10 mouse cellular contexts compared by ENCODE assay signal in the genomic region with DNA sequence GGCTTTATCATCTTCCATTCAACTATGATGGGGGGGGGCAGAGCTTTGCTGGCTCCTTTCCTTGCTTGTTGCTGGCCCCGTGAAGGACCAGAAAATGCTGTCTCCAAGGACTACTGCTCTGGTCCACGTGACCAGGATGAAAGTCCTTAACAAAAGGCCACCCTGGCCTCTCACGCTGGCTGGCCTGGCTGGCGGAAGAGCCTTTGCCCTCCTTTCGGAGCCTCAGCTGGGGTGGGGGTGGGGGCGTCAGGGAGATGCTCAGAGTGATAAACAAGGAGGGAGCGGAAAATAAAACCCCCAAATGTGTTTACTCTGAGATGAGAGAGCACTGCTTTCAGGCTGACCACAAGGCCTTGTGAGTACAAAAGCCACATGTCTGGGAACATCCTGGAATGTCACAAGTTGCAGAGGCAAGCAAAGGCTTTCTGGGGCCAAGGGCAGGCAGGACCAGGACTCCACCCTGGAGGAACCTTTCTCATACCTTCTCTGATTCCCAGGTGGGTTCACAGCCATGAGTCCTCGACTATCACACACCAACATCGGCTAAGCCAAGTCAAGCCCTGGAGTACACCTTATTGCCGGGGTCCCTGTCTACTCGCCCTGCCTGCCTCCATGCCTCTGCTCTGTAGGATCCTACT. TPM values are rescaled to one million over a fixed set of nuclear protein-coding genes. Genes with fewer than 3 reads are reported as not detected.
DNase-seq lines count a peak whose midpoint lies in the region; ATAC-seq and TF ChIP-seq lines count a peak whose summit lies in the region.
"Had no signal": no experiment of that assay in that cellular context is flagged by ENCODE, and none has a peak within 500 bp of the region (broad histone marks: within the 10 kb centered on the region; RNA-seq: fewer than 3 reads in every experiment).

No protein-coding gene starts in this region.

- intact Hi-C loops in left cerebral cortex, postnatal 36 days (cut with DNase I), result no loop called here

- no peaks in the 10 kb centered on the region for H3K27me3 ChIP-seq in lung, embryonic 15.5 days
- no peaks in the 10 kb centered on the region for H3K27me3 ChIP-seq in intestine, embryonic 15.5 days (replicated peaks)
- H3K27me3 ChIP-seq: hindbrain, embryonic 15.5 days had no signal

- no peaks in the 10 kb centered on the region for H3K36me3 ChIP-seq in lung, embryonic 15.5 days
- no peaks in the 10 kb centered on the region for H3K36me3 ChIP-seq in intestine, embryonic 15.5 days
- H3K36me3 ChIP-seq: hindbrain, embryonic 15.5 days had no signal

- H3K9me3 ChIP-seq in lung, embryonic 15.5 days, result no peaks in the 10 kb centered on the region
- H3K9me3 ChIP-seq in intestine, embryonic 15.5 days, result no peaks in the 10 kb centered on the region
- H3K9me3 ChIP-seq: hindbrain, embryonic 15.5 days had no signal

- no peak overlapping the region for H3K4me2 ChIP-seq in lung, embryonic 15.5 days
- no peak overlapping the region for H3K4me2 ChIP-seq in intestine, embryonic 15.5 days (replicated peaks)
- H3K4me2 ChIP-seq: hindbrain, embryonic 15.5 days had no signal

- no peak for TF ChIP-seq CTCF in lung, adult 2 months (IDR thresholded peaks at IDR 0.05; ENCODE audit: insufficient read depth, low read length)

- DNase-seq in lung, adult 2 months, result no peak
- peak; percentile 52 for DNase-seq in Muller cell, postnatal 12 days (ENCODE audit: inconsistent ontology term)
- peak; percentile 61 for DNase-seq in retina, postnatal 1 day
- no peak for DNase-seq in cerebellum, adult 9-10 months
- DNase-seq in left cerebral cortex, postnatal 36 days (ENCODE audit: low spot score in 2 of 2), result no peak
- DNase-seq: gastrocnemius, postnatal 25 days; left cerebral cortex, postnatal 4 days had no signal

- ATAC-seq in lung, embryonic 15.5 days (ENCODE audit: borderline replicate concordance, extremely low read depth, low FRiP score, low TSS enrichment), result no peak
- ATAC-seq in intestine, embryonic 15.5 days, result peak; percentile 68

- H3K4me3 ChIP-seq in lung, embryonic 15.5 days, result no peak overlapping the region
- no peak overlapping the region for H3K4me3 ChIP-seq in lung, adult 2 months (replicated peaks; ENCODE audit: extremely low read depth, low read depth, low read length)
- H3K4me3 ChIP-seq in intestine, embryonic 15.5 days (replicated peaks), result no peak overlapping the region
- H3K4me3 ChIP-seq: hindbrain, embryonic 15.5 days had no signal

- peaks cover 6% of the 10 kb centered on the region for H3K4me1 ChIP-seq in lung, embryonic 15.5 days
- H3K4me1 ChIP-seq in lung, adult 2 months (ENCODE audit: control insufficient read depth, insufficient read depth, low read length), result peaks cover 5% of the 10 kb centered on the region
- H3K4me1 ChIP-seq in intestine, embryonic 15.5 days (replicated peaks), result peaks cover 6% of the 10 kb centered on the region; the same call in 1 of the 2 replicates
- H3K4me1 ChIP-seq: hindbrain, embryonic 15.5 days had no signal

- TF ChIP-seq POLR2A in lung, adult 2 months (IDR thresholded peaks at IDR 0.05; ENCODE audit: borderline replicate concordance, extremely low read depth, low read depth, low read length), result no peak

- no peak overlapping the region for H3K9ac ChIP-seq in lung, embryonic 15.5 days
- H3K9ac ChIP-seq in intestine, embryonic 15.5 days, result no peak overlapping the region; the same call in 1 of the 2 replicates
- H3K9ac ChIP-seq: hindbrain, embryonic 15.5 days had no signal

- 45% methylated on average over 11 of the region's 11 CpGs for WGBS in lung, embryonic 15.5 days
- WGBS in lung, adult 2 months, result 46% methylated on average over 11 of the region's 11 CpGs
- WGBS in intestine, embryonic 15.5 days, result 41% methylated on average over 11 of the region's 11 CpGs

- 0 out of 2 replicates have a peak overlapping the region, but pooled peaks have one; percentile 13 for H3K27ac ChIP-seq in lung, embryonic 15.5 days
- H3K27ac ChIP-seq in intestine, embryonic 15.5 days, result peak overlapping the region; percentile 48; the same call in 1 of the 2 replicates
- H3K27ac ChIP-seq: hindbrain, embryonic 15.5 days had no signal

RNA-seq across cellular contexts. Expression of a gene that starts 24.7 kb away (rescaled TPM):
- 62.5 and 67.7 TPM in 2 replicates for polyA plus RNA-seq in lung, embryonic 15.5 days (2015; fragmentation: Nextera tagmentation; extraction: Ambion mirVana)
- 133 and 162 TPM in 2 replicates for polyA plus RNA-seq in lung, adult 2 months (2012; rRNA removed)
- 51.6 and 52.9 TPM in 2 replicates for polyA plus RNA-seq in intestine, embryonic 15.5 days (2015; fragmentation: Nextera tagmentation; extraction: Ambion mirVana)
- total RNA-seq in left cerebral cortex, postnatal 36 days (2021), result 10 to 100 TPM; 58.0 to 77.6 TPM

Comparison
In these comparisons a context has a peak if more than half of its experiments do, and no peak if none do; other contexts are left out.
1. DNase-seq: peak in Muller cell, postnatal 12 days (single experiment) and retina, postnatal 1 day (single experiment); none in lung, adult 2 months (single experiment), cerebellum, adult 9-10 months (single experiment) and left cerebral cortex, postnatal 36 days (0 of 2).